Mouse (Mus musculus): ENCODE data around the gene Entpd3. TPM values are rescaled to one million over a fixed set of nuclear protein-coding genes. Genes with fewer than 3 reads are reported as not detected.

Gene Entpd3
- not detected for polyA plus RNA-seq (2017; shearing (Covaris generic))

GRCm38 (mm10) chr9:120539662-120540251 is at the start of gene Entpd3:
Entpd3 (plus strand) TSS chr9:120539818.

GRCm38 (mm10) chr9:120492010-120492399 is 47.6 kb upstream of the Entpd3 start, which contains the start of gene Eif1b:
Eif1b (plus strand) TSS chr9:120492232.

DNA sequence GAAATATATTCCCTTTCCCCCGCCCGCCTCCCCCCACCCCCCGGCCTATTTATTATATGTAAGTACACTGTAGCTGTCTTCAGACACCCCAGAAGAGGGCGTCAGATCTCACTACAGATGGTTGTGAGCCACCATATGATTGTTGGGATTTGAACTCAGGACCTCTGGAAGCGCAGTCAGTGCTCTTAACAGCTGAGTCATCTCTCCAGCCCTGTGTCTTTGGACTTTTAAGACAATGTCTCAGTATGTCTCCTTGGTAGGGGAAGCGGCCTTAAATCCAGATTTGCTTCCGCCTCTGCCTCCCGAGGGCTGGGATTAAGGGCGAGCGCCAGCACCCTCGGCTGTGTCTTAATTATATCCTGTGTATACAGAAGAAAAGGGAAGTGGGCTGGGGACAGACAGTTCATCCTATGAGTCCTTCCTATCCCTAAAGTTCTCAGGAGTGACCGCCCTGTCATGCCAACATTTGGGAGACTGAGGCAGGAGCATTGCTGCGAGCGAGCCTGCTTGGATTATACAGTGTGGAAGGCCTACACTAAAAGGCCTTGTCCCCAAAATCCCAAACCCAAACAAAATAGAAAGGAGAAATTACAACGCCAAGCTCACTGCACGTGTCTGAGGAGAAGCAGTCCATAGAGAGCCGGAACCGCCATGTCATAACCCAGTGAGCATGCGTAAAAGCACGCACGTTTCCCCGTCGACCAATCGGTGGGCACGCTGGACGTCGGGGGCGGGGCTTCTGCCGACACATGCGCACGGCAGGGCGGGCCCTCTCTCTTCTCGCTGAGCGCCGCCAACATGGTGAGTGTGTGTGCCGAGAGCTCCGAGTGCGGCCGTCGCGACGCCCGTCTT is 31.3 kb downstream of the Entpd3 start, which contains the start of gene Rpl14:
Gene Rpl14, plus strand, starts transcription at position 704 of the 852 bp plus-strand sequence.

Other genes starting within 250 kb of the Entpd3 start
- not detected for gene Myrip, start 238.3 kb upstream of the Entpd3 start, polyA plus RNA-seq (2017; shearing (Covaris generic))
- gene Eif1b, start 47.6 kb upstream of the Entpd3 start, polyA plus RNA-seq (2017; shearing (Covaris generic)), result 97.5 TPM
- gene Rpl14, start 31.6 kb downstream of the Entpd3 start, polyA plus RNA-seq (2017; shearing (Covaris generic)), result 887 TPM